Mouse (Mus musculus): ENCODE data around the gene Mfsd14b.

Gene Mfsd14b

DNA sequence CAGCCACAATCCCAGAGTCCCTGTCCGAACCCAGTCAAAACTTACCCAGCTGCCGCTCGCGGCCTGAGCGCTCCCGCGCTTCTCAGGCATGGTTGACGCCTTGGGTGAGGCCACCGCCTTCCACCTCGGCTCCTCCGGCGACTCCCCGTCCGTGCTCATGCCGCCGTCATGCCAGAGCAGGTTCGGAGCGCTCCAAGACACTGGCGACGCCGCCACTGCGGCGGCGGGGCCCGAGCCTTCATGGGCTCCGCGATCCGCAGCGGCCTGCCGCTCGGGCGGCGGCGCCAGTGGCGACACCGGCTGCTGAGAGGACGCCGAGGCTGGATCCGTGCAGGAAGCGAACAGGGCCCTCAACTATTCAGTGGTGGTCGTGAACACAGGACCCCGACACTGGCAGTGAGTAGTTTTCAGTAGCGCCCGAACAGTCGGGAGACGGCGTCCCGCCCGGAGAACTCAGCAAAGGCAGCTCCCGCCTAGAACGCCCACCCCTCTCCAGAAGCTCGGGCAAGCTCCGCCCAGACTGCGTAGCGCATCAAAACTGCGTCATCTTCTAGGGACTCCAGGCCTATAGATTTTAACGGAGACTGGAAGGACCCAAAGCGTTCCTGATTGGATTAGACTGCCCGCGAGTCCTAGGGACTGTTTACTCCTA, at the start of gene Mfsd14b:
Gene Mfsd14b (minus strand): TSS at position 517 of the 652 bp plus-strand sequence.
- DNase-seq = peak; percentile 94

- no peak for DNase-seq
Observed at GRCm38 (mm10) chr13:65149940-65150339, 37.2 kb upstream of the Mfsd14b start, which contains the start of gene Olfr466. Olfr466 (plus strand) TSS chr13:65150240.

- DNase-seq = no peak
Observed at GRCm38 (mm10) chr13:65137789-65138188, 25.0 kb upstream of the Mfsd14b start, which contains the start of gene Olfr465-ps1. Olfr465-ps1 (plus strand) TSS chr13:65138089.

- DNase-seq = no peak
Observed at GRCm38 (mm10) chr13:65127063-65127847, 14.5 kb upstream of the Mfsd14b start.

DNA sequence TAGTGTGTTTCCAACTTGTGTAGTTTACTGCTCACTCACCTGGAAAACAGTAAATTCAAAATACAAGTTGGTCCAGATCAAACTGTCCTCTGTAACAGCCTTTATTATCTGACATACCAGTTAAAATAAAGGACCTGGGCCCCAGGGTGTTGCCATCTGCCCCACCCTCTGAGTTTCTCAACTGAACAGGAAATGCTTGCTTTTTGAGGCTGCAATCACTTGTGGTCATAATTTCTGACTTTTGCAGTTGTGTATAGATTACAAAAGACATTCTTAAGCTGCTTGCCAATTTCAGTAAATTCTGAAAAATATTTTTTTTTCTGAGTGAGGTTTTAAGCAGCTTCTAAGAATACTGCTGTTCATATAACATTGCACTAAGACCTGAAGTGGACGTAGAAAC, 9.3 kb upstream of the Mfsd14b start:
- no peak for DNase-seq

DNA sequence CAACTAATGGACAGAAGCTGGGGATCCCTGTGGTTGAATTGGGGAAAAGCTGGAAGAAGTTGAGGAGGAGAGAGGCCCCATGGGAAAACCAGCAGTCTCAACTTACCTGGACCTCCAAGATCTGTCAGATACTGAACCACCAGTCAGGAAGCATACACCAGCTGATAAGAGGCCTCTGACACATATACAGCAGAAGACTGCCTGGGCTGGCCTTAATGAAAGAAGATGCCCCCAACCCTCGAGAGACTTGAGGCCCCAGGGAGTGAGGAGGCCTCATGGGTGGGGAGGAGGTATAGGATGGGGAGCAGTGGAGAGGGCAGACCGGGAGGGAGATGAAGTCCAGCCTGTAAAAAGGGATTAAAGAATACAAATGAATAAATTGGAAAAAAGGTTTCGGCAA, 8.2 kb upstream of the Mfsd14b start:
- no peak for DNase-seq

DNA sequence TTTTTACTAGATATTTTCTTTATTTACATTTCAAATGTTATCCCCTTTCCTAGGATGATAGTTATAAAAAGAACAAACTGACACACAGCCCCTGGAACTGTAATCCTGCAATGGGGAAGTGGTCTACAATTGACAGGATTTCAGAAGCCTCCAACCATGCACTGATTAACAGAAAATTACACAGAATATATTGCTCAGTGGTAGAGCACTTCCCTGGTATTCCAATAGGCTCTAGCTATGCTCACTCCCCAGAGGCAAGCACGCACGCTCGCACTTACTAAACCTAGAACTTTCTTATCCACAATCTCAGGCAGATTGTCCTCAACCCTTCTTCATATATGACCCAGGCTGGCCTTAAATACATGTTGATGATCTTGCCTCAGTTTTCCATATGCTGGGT, 464 bp upstream of the Mfsd14b start:
- DNase-seq = no peak

- DNase-seq = no peak
Observed at GRCm38 (mm10) chr13:65111961-65112360, 814 bp downstream of the Mfsd14b start.

DNA sequence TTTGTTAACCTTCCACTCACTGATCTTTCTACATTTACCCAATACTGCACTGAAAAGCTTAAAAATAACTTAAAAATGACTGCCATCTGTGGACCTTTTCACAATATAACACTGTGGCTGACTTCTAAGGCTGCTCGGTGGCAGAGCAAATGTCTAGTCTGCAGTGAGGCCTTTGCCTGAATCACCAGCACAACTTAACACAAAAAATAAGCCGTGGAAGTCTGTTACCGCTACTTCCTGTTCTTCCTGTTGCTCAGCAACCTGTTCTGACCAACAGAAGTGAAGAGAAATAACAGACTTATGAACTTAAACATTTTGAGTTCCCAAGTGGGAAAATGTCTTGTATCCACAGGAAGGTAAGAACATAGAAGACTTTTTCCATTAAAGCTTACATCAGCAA, 11.5 kb downstream of the Mfsd14b start:
- no peak for DNase-seq

- DNase-seq = no peak
Observed at GRCm38 (mm10) chr13:65100678-65101077, 12.1 kb downstream of the Mfsd14b start.

GRCm38 (mm10) chr13:65097018-65097417, 15.8 kb downstream of the Mfsd14b start:
- no peak for DNase-seq

DNA sequence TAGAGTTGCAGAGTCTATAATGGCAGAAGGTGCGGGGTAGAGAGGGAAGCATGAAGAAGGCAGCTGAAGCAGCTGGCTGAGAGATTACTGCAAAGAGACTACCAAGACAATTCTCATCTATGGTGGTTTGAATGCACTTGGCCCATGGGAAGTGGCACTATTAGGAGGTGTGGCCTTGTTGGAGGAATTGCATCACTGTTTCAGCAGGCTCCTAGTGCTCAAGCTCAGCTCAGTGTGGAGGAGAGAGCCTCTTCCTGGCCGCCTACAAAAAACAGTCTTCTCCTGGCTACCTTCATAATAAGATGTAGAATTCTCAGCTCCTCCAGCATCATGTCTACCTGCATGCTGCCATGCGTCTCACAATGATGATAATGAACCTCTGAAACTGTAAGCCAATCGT, 16.9 kb downstream of the Mfsd14b start:
- DNase-seq = no peak

DNA sequence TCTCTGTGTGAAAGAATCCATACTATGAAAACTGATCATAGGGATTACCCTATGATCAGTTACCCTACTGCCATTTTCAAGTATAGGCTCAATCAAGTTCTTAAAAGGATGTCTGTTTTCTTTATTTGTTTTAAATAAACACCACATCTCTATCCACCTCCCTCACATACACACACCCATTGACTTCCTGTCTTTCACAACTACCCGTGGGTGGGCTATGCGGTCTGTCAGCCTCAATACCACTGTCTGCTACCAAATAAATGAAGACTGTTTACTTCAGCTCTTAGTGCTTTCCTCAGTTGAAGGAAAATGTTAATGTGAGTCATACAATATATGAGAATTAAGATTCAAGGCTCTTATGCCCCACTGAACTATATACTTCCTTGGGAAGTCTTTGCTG, 42.8 kb downstream of the Mfsd14b start:
- DNase-seq = no peak

GRCm38 (mm10) chr13:65052660-65053059, 60.1 kb downstream of the Mfsd14b start, which contains the start of gene Prss47:
Prss47 (minus strand) TSS chr13:65052760.
- no peak for DNase-seq

GRCm38 (mm10) chr13:65035057-65035456, 77.7 kb downstream of the Mfsd14b start:
- DNase-seq = no peak

DNA sequence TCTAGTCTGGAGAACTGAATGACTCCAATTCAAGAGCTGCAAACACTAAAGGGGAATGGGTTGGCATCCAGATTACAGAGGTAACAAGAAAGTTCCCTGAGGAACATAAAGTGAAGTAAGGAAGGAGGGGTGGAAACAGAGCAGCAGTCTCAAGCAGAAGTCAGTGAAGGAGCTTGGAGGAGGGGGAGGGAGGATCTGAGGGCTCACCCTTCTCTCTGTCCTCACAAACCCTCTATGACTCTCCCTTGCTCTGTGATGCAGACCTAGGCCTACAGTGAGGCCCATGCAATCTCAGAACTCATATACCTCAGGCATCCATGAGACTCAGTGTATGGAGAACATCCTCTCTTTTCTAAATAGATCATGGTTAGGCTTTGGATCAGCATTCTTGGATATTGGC, 80.0 kb downstream of the Mfsd14b start, which contains the start of gene Spata31d1c:
Gene Spata31d1c (plus strand): TSS at position 301 of the 400 bp plus-strand sequence.
- DNase-seq = no peak

Data from right cerebral cortex, postnatal 25 days (tissue).